Mouse (Mus musculus) forebrain, embryonic 12.5 days (tissue): ENCODE data around the gene Gm3618. TPM values are rescaled to one million over a fixed set of nuclear protein-coding genes. Genes with fewer than 3 reads are reported as not detected.
"Not testable (repeated sequence)": the region's sequence is repeated elsewhere in the genome, so short reads cannot be mapped to it uniquely, and the experiment has no call there.

Source experiments
- ATAC-seq: fragments of 200-750 bp; cut with Nextera tagmentation; 2 replicates; pipeline ENCODE4 v1.8.0; 2017; ENCODE audit warnings: moderate TSS enrichment; ENCODE audit not compliant: low FRiP score
- H3K27ac ChIP-seq: fragments of 300-500 bp; sonication (generic); 2 replicates; pipeline ENCODE4 v1.5.1; 2016; ENCODE audit warnings: mild to moderate bottlenecking
- H3K27me3 ChIP-seq: fragments of 300-500 bp; sonication (generic); 2 replicates; pipeline ENCODE4 v1.6.1; 2016; ENCODE audit warnings: mild to moderate bottlenecking
- H3K36me3 ChIP-seq: fragments of 300-500 bp; sonication (generic); replicated peaks from 2 replicates; pipeline ENCODE4 v1.6.1; 2016; ENCODE audit warnings: mild to moderate bottlenecking
- H3K4me1 ChIP-seq: fragments of 300-500 bp; sonication (generic); 2 replicates; pipeline ENCODE4 v1.6.1; 2016
- H3K4me2 ChIP-seq: fragments of 300-500 bp; sonication (generic); 2 replicates; pipeline ENCODE4 v1.6.1; 2016; ENCODE audit warnings: mild to moderate bottlenecking, moderate library complexity
- H3K4me3 ChIP-seq: fragments of 300-500 bp; sonication (generic); replicated peaks from 2 replicates; pipeline ENCODE4 v1.5.1; 2016; ENCODE audit warnings: mild to moderate bottlenecking
- H3K9ac ChIP-seq: fragments of 300-500 bp; sonication (generic); 2 replicates; pipeline ENCODE4 v1.6.1; 2016; ENCODE audit warnings: mild to moderate bottlenecking
- H3K9me3 ChIP-seq: fragments of 300-500 bp; sonication (generic); 2 replicates; pipeline ENCODE4 v1.6.1; 2016
- WGBS: fragments of 180-500 bp; shearing (Covaris S2); methylation state at CpG from one replicate; pipeline ENCODE4 v1.1.7; 2016; 5-methylcytosine and 5-hydroxymethylcytosine counted together
- polyA plus RNA-seq: library from polyadenylated mRNA; unstranded; fragments of >200 nt; fragmentation: Nextera tagmentation; extraction: Ambion mirVana; gene quantifications from 2 replicates; pipeline ENCODE4 v1.2.1, GENCODE M21; 2016

The Gm3618 gene
- not detected in 2 replicates for polyA plus RNA-seq

GRCm38 (mm10) chr14:6343578-6343977 is at the start of gene Gm3618:
Gm3618 (minus strand) TSS chr14:6343678.
- not testable (repeated sequence) for H3K27me3 ChIP-seq, H3K4me3 ChIP-seq, H3K9ac ChIP-seq, H3K27ac ChIP-seq, ATAC-seq, H3K36me3 ChIP-seq, H3K9me3 ChIP-seq, H3K4me1 ChIP-seq, H3K4me2 ChIP-seq
- no CpG with 5 or more reads among the region's 10 CpGs for WGBS

- 96% methylated on average over 2 of the region's 4 CpGs for WGBS
Measured at GRCm38 (mm10) chr14:6390219-6390618, 46.7 kb upstream of the Gm3618 start, which contains the start of gene Gm16440. Gm16440 (minus strand) TSS chr14:6390319.

GRCm38 (mm10) chr14:6304743-6305142 is 38.7 kb downstream of the Gm3618 start, which contains the start of gene Gm21103:
Gm21103 (minus strand) TSS chr14:6304843.
- ATAC-seq, H3K4me1 ChIP-seq: not testable (repeated sequence)

More at GRCm38 (mm10) chr14:6390219-6390618, 46.7 kb upstream of the Gm3618 start, which contains the start of gene Gm16440:
- not testable (repeated sequence) for H3K9ac ChIP-seq, H3K27ac ChIP-seq, H3K4me3 ChIP-seq, H3K36me3 ChIP-seq, ATAC-seq, H3K27me3 ChIP-seq, H3K9me3 ChIP-seq, H3K4me2 ChIP-seq, H3K4me1 ChIP-seq

GRCm38 (mm10) chr14:6286931-6287715 is 56.4 kb downstream of the Gm3618 start, which contains the start of gene Gm3411:
Gm3411 (minus strand) TSS chr14:6287250.
- peak within 1 kb of the TSS; percentile 71 for H3K4me2 ChIP-seq
- H3K27me3 ChIP-seq, ATAC-seq, H3K4me1 ChIP-seq, H3K9me3 ChIP-seq, H3K36me3 ChIP-seq, H3K27ac ChIP-seq: not testable (repeated sequence)
- H3K4me3 ChIP-seq = peak within 1 kb of the TSS; percentile 53
- 3% methylated on average over 56 of the region's 57 CpGs for WGBS
- H3K9ac ChIP-seq = peak within 1 kb of the TSS; percentile 56

More at GRCm38 (mm10) chr14:6304743-6305142, 38.7 kb downstream of the Gm3618 start, which contains the start of gene Gm21103:
- H3K4me2 ChIP-seq, H3K36me3 ChIP-seq, H3K4me3 ChIP-seq, H3K27me3 ChIP-seq, H3K27ac ChIP-seq, H3K9me3 ChIP-seq, H3K9ac ChIP-seq: not testable (repeated sequence)
- 90% methylated on average over 2 of the region's 2 CpGs for WGBS

Other genes starting within 250 kb of the Gm3618 start
- gene Gm8206, start 249.7 kb downstream of the Gm3618 start, polyA plus RNA-seq = 0.40 and 0.74 TPM in 2 replicates
- gene Gm3468, start 235.0 kb downstream of the Gm3618 start, polyA plus RNA-seq = 2.6 and 3.1 TPM in 2 replicates
- gene Gm3476, start 217.9 kb downstream of the Gm3618 start, polyA plus RNA-seq = not detected in 2 replicates
- gene Gm21560, start 124.4 kb downstream of the Gm3618 start, polyA plus RNA-seq = not detected in 2 replicates
- gene Gm3411, start 56.4 kb downstream of the Gm3618 start, polyA plus RNA-seq = 3.0 and 3.6 TPM in 2 replicates
- gene Gm21103, start 38.8 kb downstream of the Gm3618 start, polyA plus RNA-seq = not detected in 2 replicates
- not detected in 2 replicates for gene Gm16440, start 46.6 kb upstream of the Gm3618 start, polyA plus RNA-seq
- 0.53 and 2.2 TPM in 2 replicates for gene Gm3591, start 68.8 kb upstream of the Gm3618 start, polyA plus RNA-seq
- not detected in 2 replicates for gene Gm3594, start 100.9 kb upstream of the Gm3618 start, polyA plus RNA-seq
- not detected in 2 replicates for gene Gm8356, start 193.6 kb upstream of the Gm3618 start, polyA plus RNA-seq
- 0.41 TPM in 1 of 2 replicates, not detected in the other for gene Gm3629, start 246.9 kb upstream of the Gm3618 start, polyA plus RNA-seq